Mouse (Mus musculus): ENCODE measurements around the gene Prkch. TPM values are rescaled to one million over a fixed set of nuclear protein-coding genes. Genes with fewer than 3 reads are reported as not detected.

Prkch gene
- total and polyA plus RNA-seq, 2 experiments from 2014 or later: 10.4 to 16.7 TPM

DNA sequence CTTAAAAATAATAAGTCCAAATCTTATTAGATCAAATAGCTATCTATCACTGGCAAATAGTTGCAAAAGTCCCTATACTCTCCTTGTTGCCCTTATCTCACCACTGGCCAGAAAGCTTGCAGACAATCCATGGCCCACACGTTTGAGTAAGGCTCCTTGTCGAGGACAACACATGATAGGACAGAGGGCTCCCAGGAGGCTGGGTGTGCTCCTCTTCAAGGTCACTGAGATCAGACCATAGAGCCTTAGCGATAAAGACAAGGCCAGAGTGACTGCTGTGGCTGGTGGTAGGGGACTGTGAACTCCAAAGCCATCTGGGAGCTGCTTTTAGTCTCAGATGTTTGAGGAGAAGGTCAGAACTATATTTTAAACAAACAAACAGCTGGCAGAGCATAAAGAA, 158.0 kb downstream of the Prkch start:
- Histone ChIP-seq H3K27ac (ENCODE audit: low read depth, low read length) (no peak overlapping the region), H3K9me3 (ENCODE audit: low read length) (no peaks in the 10 kb centered on the region), H3K27me3 (ENCODE audit: insufficient read depth, low read length) (no peaks in the 10 kb centered on the region), H3K4me2 (ENCODE audit: low read depth) (no peak overlapping the region), H3K4me1 (ENCODE audit: insufficient read depth) (no peaks in the 10 kb centered on the region), H3K36me3 (ENCODE audit: insufficient read depth) (no peaks in the 10 kb centered on the region), H3K9ac (no peak overlapping the region), H3K4me3 (ENCODE audit: low read depth, low read length) (no peak overlapping the region)
- ATAC-seq (no peak), DNase-seq (no peak)
- WGBS: 80% methylated on average over 3 of the region's 3 CpGs
- TF ChIP-seq CTCF (IDR thresholded peaks at IDR 0.05; ENCODE audit: low read depth): no peak

DNA sequence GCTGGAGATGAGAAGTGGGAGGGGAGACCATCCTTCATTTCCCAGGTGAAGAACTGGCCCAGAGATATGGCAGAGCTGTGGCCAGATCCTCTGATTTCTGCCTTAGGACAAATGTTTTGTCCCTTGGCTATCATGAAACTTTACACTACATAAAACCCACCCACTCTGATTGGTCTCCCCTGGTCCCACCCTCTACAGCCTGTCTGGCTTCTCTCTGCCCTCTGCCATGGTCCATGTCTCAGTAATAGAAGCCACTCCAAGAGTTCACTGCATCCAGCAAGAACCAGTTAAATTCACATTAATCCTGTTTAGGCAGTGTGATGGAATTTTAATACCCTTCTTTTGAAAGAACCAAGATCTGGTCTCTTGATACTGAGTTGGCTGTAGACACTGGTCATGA, 158.5 kb downstream of the Prkch start:
- H3K4me2 ChIP-seq (ENCODE audit: low read depth): no peak overlapping the region
- H3K4me1 ChIP-seq (ENCODE audit: insufficient read depth): no peaks in the 10 kb centered on the region
- H3K27ac ChIP-seq (ENCODE audit: low read depth, low read length): no peak overlapping the region
- no peak for ATAC-seq
- no peak overlapping the region for H3K9ac ChIP-seq
- no peak for TF ChIP-seq CTCF (IDR thresholded peaks at IDR 0.05; ENCODE audit: low read depth)
- H3K36me3 ChIP-seq (ENCODE audit: insufficient read depth): no peaks in the 10 kb centered on the region
- no peaks in the 10 kb centered on the region for H3K9me3 ChIP-seq (ENCODE audit: low read length)
- no peak for DNase-seq
- H3K27me3 ChIP-seq (ENCODE audit: insufficient read depth, low read length): no peaks in the 10 kb centered on the region
- H3K4me3 ChIP-seq (ENCODE audit: low read depth, low read length): no peak overlapping the region

DNA sequence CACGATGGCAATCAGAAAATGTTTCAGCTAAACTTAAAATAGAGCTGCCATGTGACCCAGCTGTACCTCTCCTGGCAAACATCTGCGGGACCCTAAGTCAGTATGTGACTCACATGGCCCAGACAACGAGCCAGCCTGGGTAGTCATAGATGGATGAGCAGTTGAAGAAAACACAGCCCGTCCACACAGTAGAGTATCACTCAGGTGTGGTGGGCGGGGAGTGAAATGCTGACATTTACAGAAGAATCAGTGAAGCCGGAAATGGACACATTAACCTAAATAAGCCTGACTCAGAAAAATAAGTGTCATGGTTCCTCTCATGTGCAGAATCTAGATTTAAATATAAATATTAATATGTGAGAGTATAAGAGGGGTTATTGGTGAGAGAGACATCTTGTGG, 161.5 kb downstream of the Prkch start:
- WGBS: 94% methylated on average over 6 of the region's 6 CpGs
- Histone ChIP-seq H3K27me3 (ENCODE audit: insufficient read depth, low read length) (no peaks in the 10 kb centered on the region), H3K4me3 (ENCODE audit: low read depth, low read length) (no peak overlapping the region), H3K9ac (no peak overlapping the region), H3K27ac (ENCODE audit: low read depth, low read length) (no peak overlapping the region), H3K9me3 (ENCODE audit: low read length) (no peaks in the 10 kb centered on the region), H3K36me3 (ENCODE audit: insufficient read depth) (no peaks in the 10 kb centered on the region), H3K4me2 (ENCODE audit: low read depth) (no peak overlapping the region), H3K4me1 (ENCODE audit: insufficient read depth) (no peaks in the 10 kb centered on the region)
- DNase-seq: no peak
- no peak for ATAC-seq
- TF ChIP-seq CTCF (IDR thresholded peaks at IDR 0.05; ENCODE audit: low read depth): no peak

DNA sequence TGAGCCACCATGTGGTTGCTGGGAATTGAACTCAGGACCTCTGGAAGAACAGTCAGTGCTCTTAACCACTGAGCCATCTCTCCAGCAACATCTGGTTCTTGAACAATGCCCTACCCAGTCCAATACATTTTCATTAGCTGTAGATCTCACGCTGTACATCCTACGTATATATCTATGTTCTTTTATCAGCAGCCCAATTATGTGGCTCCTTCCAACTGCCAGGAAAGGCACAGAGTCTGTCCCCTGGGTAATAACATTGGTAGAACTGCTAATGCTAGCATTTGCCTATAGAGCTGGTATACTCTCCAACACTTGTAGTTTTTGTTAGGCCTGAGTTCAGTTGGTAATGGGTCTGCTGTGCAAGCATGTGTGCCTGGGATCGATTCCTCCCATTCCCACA, 163.8 kb downstream of the Prkch start:
- ATAC-seq: no peak
- no peak overlapping the region for H3K4me2 ChIP-seq (ENCODE audit: low read depth)
- 95% methylated on average over 3 of the region's 3 CpGs for WGBS
- TF ChIP-seq CTCF (IDR thresholded peaks at IDR 0.05; ENCODE audit: low read depth): no peak
- no peaks in the 10 kb centered on the region for H3K4me1 ChIP-seq (ENCODE audit: insufficient read depth)
- no peaks in the 10 kb centered on the region for H3K9me3 ChIP-seq (ENCODE audit: low read length)
- no peaks in the 10 kb centered on the region for H3K36me3 ChIP-seq (ENCODE audit: insufficient read depth)
- no peak overlapping the region for H3K4me3 ChIP-seq (ENCODE audit: low read depth, low read length)
- H3K27me3 ChIP-seq (ENCODE audit: insufficient read depth, low read length): no peaks in the 10 kb centered on the region
- no peak overlapping the region for H3K27ac ChIP-seq (ENCODE audit: low read depth, low read length)
- H3K9ac ChIP-seq: no peak overlapping the region
- no peak for DNase-seq

DNA sequence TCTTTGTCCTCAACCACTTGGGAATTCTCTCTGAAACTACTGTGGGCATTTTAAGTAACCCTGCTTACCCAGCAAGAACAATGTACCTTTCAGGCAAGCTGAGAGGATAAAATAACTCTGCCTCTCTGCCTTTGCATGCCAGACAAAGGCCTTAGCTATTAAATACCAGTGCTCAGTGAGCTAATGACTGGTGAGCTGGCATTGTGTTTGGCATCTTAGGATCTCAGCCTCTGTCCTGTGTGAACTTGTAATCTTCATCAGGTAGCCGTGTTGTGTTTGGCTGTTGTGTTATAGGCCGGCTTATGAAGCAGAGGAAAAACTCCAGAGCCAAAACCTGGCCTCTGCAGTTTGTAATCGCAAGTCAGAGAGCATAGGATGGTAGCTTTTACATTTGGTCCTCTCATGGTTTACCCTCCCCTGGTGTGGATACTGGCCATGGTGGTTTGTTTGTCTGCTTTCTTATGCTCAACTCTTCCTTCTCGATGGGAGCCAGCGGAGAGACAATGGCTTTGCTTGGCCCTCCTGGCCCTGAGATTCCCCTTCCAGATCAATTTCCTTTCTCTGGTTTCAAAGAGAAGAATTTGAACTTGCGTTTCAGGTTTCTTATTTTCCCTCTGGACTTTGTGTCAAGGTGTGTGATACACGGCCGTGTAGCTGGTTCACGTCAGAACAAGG, 170.0 kb downstream of the Prkch start:
- 46% methylated on average over 9 of the region's 9 CpGs for WGBS
- no peak for ATAC-seq

DNA sequence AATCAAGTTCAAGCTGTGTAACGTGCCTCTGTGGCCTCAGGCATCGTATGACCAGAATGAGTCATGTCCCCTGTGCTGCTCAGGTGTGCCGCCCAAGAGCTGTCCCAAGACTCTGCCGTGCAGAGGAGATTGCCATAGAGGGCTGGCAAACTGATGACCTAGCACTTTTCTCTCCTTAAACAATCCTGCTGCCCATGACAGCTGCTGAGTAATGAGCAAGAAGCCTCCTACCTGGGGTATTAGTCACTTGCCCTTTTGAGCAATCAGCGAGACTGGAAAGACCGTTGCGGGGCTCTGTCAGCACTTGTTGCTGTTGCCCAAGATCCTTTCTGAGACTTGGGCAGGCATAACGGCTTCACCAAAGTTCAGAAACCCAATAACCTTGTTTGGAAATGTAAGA, 171.1 kb downstream of the Prkch start:
- no peak for TF ChIP-seq CTCF (IDR thresholded peaks at IDR 0.05; ENCODE audit: low read depth)
- Histone ChIP-seq H3K4me1 (ENCODE audit: insufficient read depth) (no peaks in the 10 kb centered on the region), H3K4me2 (ENCODE audit: low read depth) (no peak overlapping the region), H3K9ac (no peak overlapping the region), H3K27ac (ENCODE audit: low read depth, low read length) (no peak overlapping the region), H3K9me3 (ENCODE audit: low read length) (no peaks in the 10 kb centered on the region), H3K27me3 (ENCODE audit: insufficient read depth, low read length) (no peaks in the 10 kb centered on the region), H3K4me3 (ENCODE audit: low read depth, low read length) (no peak overlapping the region), H3K36me3 (ENCODE audit: insufficient read depth) (no peaks in the 10 kb centered on the region)
- ATAC-seq (no peak), DNase-seq (no peak)
- 90% methylated on average over 8 of the region's 8 CpGs for WGBS

More for the DNA sequence above, 170.0 kb downstream of the Prkch start:
- Histone ChIP-seq H3K27ac (ENCODE audit: low read depth, low read length) (no peak overlapping the region), H3K4me2 (ENCODE audit: low read depth) (no peak overlapping the region), H3K36me3 (ENCODE audit: insufficient read depth) (no peaks in the 10 kb centered on the region), H3K9ac (no peak overlapping the region), H3K27me3 (ENCODE audit: insufficient read depth, low read length) (no peaks in the 10 kb centered on the region), H3K4me1 (ENCODE audit: insufficient read depth) (no peaks in the 10 kb centered on the region), H3K9me3 (ENCODE audit: low read length) (no peaks in the 10 kb centered on the region), H3K4me3 (ENCODE audit: low read depth, low read length) (no peak overlapping the region)
- TF ChIP-seq CTCF (IDR thresholded peaks at IDR 0.05; ENCODE audit: low read depth): no peak
- DNase-seq: no peak

DNA sequence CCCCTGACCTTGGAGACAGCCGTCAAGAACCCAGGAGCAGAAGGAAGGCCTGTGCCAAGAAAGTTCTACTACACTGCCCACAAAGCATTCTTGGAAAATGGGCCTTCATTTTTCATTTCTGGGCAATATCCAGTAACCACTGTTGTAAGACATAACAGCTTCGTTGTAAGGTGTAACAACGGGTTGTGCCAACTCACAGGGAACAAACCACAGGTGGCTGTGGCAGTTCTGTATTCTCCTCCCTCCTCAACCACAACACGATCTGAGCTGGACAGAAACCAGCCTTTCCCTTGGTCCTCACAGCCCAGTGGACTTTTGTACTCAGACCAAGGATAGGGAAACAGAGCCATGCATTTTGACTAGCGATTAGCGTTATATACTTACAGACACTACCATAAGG, 171.9 kb downstream of the Prkch start:
- H3K4me1 ChIP-seq (ENCODE audit: insufficient read depth): no peaks in the 10 kb centered on the region
- DNase-seq (no peak), ATAC-seq (no peak)
- H3K9me3 ChIP-seq (ENCODE audit: low read length): no peaks in the 10 kb centered on the region
- H3K4me2 ChIP-seq (ENCODE audit: low read depth): no peak overlapping the region
- H3K27me3 ChIP-seq (ENCODE audit: insufficient read depth, low read length): no peaks in the 10 kb centered on the region
- H3K36me3 ChIP-seq (ENCODE audit: insufficient read depth): no peaks in the 10 kb centered on the region
- no peak overlapping the region for H3K9ac ChIP-seq
- no peak overlapping the region for H3K4me3 ChIP-seq (ENCODE audit: low read depth, low read length)
- WGBS: 89% methylated on average over 6 of the region's 6 CpGs
- H3K27ac ChIP-seq (ENCODE audit: low read depth, low read length): no peak overlapping the region
- no peak for TF ChIP-seq CTCF (IDR thresholded peaks at IDR 0.05; ENCODE audit: low read depth)
